Mouse (Mus musculus) forelimb bud, embryonic 11.5 days (tissue): ENCODE data around the gene Cdkl4.
"Not testable (repeated sequence)": the region's sequence is repeated elsewhere in the genome, so short reads cannot be mapped to it uniquely, and the experiment has no call there.

Experiments
- DNase-seq: peaks from one replicate; pipeline ENCODE4 v3.0.0-alpha.2; 2012; ENCODE audit warnings: low read depth, low spot score

The Cdkl4 gene

GRCm38 (mm10) chr17:80563762-80564610 lies 13.6 kb downstream of the Cdkl4 start:
- DNase-seq: not testable (repeated sequence)

GRCm38 (mm10) chr17:80562792-80563191 lies 14.8 kb downstream of the Cdkl4 start:
- DNase-seq: no peak

- DNase-seq: peak; percentile 75
Observed at GRCm38 (mm10) chr17:80560669-80561401, 16.8 kb downstream of the Cdkl4 start.

DNA sequence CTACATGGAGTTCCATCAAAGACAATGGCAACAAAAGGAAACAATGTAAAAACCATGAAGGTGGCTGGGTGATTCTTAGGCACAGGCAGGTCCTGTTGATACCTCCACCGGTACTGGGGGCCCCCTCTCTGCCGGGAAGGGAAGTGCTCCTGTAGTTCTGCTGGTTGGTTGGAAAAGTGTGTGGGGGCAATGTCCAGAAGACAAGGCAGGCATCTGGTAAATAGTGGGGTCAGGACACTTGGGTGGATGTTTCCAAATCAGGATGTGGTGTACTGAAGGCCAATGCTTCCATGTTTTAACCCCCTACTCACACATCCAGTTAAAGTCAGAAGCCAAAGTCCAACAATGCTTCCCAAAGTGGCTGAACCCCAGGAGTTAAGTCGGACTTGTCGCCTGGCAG lies 17.9 kb downstream of the Cdkl4 start:
- no peak for DNase-seq

- DNase-seq: peak; percentile 42
Observed at GRCm38 (mm10) chr17:80559050-80559449, 18.6 kb downstream of the Cdkl4 start.

GRCm38 (mm10) chr17:80558583-80558982 lies 19.0 kb downstream of the Cdkl4 start:
- no peak for DNase-seq

DNA sequence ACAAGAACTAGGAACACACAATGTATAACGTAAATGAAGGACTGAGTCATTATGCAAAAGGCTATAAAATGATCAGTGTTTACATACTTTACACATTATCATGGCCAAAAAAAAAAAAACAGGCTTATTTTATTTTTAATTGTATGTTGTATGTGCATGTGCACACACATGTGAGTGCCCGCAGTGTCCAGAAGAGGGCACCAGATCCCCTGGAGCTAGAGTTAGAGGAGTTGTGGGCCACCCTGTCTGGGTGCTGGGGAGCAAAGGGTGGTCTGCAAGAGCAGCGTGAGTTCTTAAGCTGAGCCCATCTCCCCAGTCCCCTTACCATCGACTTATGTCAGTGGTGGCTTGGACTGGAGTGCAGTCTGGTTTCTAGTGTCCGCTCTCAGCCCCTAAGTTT lies 20.2 kb downstream of the Cdkl4 start:
- DNase-seq: no peak

DNA sequence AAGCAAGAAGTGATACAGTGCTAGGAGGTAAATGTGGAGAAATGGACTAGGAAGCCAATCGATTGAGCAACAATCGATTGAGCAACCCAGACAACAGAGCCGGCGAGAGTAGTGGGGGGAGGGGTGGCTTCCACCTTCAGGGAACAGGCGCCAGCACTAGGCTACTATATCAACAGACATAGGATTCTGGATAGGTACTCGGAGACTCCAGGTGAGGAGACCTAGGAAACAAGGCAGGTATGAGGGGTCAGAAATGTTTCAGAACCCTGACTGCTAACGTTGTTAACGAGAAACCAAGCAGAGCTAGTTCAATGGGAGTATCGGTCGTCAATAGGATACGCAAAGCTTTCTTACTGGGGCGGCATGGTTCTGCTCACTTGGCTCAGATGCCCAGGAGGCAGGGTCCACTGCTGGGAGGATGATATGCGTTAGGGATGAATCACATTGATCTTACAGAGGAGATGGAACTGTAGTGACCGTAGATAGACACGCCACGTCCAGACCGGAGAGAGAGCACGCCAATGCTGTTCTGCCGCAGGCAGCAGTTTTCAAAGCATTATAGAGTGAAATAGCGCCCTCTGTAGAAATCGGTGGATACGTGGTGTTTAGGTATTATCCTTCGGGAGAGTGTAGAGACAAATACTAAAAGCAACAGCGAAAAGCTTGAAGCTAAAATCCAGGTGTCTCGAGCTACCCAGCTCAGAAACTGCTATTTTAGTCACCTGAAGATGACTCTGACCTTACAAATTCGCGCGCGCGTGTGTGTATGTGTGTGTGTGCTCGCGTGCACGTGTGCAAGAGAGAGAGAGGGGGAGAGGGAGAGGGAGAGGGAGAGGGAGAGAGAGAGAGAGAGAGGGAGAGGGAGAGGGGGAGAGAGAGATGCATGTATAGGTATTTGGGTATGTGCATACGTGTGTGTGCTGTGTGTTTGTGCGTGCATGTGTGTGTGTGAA lies 24.0 kb downstream of the Cdkl4 start:
- peak; percentile 86 for DNase-seq

DNA sequence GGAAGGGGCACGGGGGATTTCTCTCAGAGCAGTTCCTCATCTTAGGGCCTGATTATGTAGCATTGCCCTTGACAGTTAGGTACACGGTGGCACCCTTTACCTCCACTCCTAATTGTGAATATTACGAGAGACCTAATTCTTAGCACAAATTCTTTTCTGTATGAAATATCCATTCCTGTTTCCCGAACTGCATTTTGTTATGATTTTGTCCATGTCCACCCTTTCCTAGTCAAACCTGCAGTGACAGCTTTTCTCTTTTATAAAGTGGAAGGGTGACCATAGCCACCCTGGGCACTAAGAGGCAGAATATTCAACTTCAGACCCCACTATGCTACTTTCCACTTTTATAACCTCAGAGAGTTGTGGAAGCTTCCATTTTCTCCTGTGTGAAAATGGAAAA lies 25.0 kb downstream of the Cdkl4 start:
- DNase-seq: no peak

DNA sequence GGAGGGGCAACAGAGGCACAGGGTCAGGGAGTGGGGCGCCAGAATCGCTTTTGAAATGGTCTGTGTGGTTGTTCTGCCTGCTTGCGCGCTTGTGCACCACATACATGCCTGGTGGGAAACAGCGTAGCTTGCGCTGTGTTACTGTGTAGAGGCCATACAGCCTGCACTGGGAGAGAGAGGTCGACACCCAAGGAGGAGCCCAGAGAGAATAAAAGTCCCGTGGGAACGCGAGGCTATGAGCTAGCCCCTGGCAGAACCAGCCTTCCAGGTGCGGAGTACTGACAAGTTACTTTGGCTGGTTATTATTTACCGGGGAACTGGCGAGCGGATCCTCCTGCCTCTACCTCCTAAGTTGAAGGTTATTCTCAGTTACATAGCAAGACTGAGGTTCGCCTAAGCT lies 26.6 kb downstream of the Cdkl4 start:
- DNase-seq: no peak

DNA sequence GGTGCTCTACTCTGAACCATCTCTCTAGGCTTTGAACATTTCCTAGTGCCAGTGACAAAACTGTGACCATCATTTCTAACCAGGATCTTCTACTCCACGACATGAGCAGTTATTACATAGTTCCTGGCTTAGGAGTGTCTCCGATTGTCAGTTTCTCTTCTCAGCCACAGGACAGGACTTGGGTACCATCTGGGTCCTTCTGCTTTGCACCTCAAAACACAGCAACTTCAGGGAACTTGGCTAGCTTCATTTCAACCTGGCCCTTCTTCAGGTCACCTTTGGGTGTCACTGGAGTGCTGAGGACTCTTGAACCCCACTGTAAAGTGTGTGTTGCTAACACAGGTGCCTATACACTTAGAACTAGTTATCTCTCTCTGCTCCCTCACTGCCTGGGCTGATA lies 30.8 kb downstream of the Cdkl4 start:
- DNase-seq: no peak

GRCm38 (mm10) chr17:80546227-80546626 lies 31.4 kb downstream of the Cdkl4 start:
- no peak for DNase-seq

- DNase-seq: no peak
Observed at GRCm38 (mm10) chr17:80543646-80544045, 34.0 kb downstream of the Cdkl4 start.

- no peak for DNase-seq
Observed at GRCm38 (mm10) chr17:80537136-80537535, 40.5 kb downstream of the Cdkl4 start.

DNA sequence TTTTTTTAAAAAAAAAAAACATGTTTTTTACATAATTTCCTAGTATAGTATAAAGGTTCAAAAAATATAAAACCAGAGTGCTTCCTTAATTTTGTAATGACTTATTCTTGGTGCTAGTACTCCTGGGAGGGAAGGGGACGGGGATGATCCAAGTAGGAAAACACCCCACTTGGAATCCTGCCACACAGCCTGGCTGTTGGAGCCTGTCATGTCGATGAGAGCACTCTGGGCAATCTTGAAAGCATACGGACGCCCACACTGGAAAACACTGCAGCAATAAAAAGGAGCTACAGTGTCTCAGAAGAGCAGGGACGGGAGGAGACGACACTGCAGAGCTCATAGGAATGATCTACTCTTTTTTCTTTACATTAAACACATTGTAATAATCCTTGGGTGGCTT lies 42.0 kb downstream of the Cdkl4 start:
- no peak for DNase-seq

DNA sequence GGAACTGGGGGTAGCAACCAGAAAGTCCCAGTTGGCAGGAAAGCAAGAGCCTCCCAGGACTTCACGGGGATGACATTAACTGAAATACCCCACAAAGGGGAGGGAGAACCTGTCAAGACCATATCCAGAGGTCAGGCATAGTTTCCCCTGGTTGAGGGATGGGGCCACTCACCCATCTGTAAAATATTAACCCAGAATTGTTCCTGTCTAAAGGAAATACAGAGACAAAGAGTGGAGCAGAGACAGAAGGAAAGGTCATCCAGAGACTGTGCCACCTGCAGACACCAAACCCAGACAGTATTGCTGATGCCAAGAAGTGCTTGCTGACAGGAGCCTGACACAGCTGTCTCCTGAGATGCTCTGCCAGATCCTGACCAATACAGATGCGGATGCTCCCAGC lies 46.3 kb downstream of the Cdkl4 start:
- not testable (repeated sequence) for DNase-seq

GRCm38 (mm10) chr17:80523231-80523630 lies 54.4 kb downstream of the Cdkl4 start:
- DNase-seq: no peak

DNA sequence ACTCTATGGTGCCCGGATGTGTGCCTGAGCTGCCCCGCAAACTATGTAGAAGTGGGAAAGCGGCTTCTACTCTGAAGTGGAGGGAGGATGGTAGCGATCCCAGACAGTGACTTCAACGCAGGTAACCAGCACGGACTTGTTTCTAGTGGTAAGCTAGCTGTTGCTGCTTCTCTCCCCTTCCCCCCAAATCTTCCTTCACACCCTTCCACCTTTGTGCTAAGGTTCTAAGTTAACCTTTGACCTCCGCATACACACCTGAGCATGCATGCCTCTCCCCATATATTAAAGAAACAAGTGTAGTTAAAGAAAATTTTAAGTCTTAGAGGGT lies 55.4 kb downstream of the Cdkl4 start:
- no peak for DNase-seq

DNA sequence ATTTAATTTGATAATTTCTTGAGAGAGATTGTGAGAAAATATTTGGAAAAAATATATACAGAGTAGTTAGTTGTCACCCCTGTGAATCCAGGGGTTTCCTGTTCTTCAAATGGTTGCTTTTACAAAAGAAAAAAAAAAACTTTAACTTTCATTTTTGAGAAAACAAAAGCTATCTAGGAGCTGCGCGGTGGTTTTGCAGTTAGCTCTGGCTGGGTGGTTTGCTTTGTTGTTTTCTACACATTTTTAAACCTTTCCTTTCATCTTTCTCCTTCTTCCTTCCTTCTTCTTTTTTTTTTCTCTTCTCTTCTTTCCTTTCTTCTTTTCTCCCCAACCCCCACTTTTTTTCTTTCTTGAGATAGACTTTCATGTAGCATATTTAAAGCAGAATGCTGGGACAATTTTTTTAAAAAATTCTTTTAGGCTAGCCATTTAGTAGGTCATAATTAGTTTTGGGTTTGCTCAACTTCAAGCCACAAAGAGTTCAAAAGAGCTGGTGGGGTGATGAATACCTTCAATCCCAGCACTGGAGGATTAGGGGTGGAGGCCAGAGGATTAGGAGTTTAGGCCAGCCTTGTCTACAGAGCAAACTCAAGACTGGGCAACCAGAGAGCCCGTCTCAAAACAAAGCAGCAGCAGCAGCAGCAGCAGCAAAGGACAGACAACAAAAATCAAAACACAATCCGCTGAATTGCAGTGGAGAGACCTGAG lies 55.9 kb downstream of the Cdkl4 start:
- no peak for DNase-seq

GRCm38 (mm10) chr17:80520537-80520936 lies 57.1 kb downstream of the Cdkl4 start:
- DNase-seq: no peak

DNA sequence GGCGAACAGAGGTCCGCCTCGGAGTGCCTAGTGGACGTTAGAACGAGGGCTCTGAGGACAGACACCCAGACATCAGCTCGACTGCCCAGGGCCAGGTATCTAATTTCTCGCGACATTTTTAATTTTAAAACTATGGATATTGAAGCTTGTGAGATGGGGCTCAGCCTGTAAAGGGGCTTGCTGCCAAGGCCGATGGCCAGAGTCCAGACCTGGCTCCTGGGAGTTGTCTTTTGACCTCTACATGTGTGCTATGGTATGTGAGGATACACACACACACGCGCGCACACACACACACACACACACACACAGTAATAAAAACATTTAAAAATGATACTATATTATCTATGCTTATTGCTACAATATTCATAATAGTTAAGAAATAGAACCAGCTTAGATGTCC lies 58.8 kb downstream of the Cdkl4 start:
- DNase-seq: no peak
